Mouse (Mus musculus) gastrocnemius, postnatal 36 days (tissue): ENCODE measurements at regions not wholly inside any gene's neighbourhood (a gene's known extent, or its start where the extent isn't known, plus 50 kb on each side); places are given as distances from the start of the nearest gene placed in this dataset.

ENCODE experiments used
- DNase-seq, 2 experiments: peaks; one replicate each; pipeline ENCODE4 v3.0.0; 2022
- intact Hi-C: fragments of 180-260 bp; cut with DNase I; formaldehyde crosslinking; loops from one replicate; pipeline ENCODE4 v1.15.1; 2025
- microRNA-seq, 2 experiments: library from miRNA; unstranded; fragments of <30 nt; microRNA quantifications; one replicate each; pipeline ENCODE4 v1.2.0; 2021

DNA sequence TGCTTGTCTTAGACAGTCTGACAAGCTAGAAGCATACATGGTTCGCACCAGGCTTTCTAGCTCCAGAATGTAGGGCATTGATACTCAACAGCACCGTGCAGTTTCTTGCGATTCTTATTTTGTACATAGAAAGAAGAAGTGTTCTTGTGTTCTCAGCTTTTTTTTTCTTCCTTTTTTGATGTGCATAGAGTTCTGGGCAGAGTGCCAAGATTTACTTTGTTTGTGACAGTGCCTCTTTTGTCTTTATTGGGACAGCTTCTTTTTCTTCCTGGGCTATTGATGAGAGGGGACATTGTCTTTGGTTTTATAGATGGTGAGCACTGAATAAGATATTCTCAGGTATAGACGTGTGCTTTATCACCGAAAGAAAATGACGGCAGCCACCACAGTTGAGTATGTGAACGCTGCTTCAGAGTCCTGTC lies 945.0 kb downstream of the Stpg2 start:
- intact Hi-C loops = no loop called here
- no peak for DNase-seq

DNA sequence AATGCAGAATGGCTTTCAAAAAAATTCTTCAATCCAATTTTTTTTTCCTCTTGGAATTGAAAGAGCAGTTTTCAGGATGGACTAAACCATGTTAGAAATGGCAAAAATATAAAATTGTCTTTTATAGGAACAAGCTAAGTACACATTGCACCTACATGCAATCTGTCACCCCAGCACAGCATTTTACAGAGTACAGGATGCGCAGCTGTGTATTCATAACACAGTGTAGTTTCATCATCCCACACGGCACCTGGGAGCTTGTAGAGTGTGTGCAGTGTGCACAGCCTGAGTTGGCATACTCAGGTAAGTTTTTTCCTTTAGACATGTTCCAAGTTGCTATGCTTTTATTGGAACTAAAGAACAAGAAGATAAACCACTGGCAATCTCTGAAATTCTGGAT lies 974.0 kb downstream of the Stpg2 start:
- no peak for DNase-seq
- intact Hi-C loops = no loop called here

DNA sequence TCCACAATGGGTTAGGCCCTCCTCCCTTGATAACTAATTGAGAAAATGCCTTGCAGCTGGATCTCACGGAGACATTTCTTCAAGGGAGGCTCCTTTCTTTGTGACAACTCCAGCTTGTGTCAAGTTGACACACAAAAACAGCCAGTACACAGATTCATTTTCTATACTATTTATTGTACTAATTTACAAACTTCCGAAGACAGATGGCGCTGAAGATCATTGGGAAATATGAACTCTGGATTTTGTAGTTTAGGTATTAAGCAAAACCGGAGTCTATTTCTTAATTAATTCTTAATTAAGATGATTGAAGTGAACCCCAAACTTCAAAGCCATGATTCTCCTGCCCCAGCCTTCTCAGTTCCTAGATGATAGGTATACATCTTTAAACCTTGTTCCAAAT lies 977.2 kb downstream of the Stpg2 start:
- intact Hi-C loops = no loop called here

DNA sequence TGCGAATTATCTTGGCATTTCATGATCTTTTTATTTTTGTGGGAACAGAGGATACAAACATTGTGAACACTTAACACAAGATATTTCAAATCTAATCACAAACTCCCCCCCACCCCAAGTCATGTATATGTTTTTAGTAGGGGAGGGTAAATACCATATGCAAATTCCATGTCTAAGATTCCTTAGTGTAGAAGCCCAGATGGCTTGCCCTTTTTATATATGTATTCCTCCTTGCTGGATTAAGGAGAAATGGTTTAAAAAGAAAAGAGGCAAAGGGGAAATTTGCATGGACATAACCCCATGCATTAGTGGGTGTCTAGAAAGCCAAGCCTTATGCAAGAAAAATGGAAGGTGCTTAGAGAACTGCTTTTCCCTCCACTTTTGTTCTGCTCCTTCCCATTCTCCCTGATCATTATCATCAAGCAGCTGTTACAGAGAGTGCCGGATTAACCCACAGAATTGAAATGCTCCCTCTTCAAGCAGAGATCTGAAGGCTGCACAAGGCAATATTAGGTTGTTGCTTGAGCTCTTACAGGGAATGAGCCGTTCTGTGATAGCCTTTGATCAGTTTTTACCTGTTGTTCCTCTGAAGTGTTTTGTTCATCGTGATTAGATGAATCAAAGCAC lies 979.5 kb downstream of the Stpg2 start:
- intact Hi-C loops = no loop called here
- DNase-seq = no peak

More for the DNA sequence above, 977.2 kb downstream of the Stpg2 start:
- no peak for DNase-seq

DNA sequence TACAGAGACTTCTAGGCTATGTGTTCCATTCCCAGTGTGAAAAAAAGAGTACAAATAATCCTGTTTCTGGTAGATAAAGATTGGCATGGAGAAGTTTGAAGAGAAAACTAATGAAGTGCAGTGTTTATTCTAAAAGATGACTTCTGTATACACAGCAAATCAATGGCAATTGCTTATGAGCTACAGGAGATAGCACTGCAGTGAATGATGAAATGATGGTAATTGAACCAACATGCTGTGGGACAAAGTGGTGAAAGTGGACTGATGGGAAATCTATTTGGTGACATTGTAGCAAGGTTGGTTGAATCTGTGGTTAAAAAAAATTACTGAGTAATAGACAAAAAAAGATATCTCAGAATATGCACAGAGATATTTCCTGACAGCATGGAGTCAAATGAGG lies 1000.4 kb downstream of the Stpg2 start:
- intact Hi-C loops = no loop called here
- no peak for DNase-seq

DNA sequence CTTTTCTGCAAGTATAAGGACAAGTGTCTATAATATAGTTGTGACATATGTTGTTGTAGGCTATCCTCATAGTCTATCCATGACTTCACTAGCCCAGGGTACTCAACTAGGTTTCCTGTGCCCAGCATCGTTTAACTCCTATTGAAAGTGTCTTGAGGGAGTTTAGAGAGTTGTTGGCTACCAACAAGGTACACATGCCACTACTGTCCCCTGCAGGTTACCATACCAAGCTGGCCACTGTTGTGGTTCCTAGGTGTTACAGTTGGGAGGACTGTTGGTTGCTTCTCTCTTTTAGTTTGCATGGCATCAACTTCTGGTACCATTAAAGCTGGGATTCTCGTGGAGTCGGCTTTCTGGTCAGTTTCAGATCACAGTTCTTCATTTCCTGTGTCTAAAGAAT lies 990.7 kb downstream of the Pdha2 start:
- intact Hi-C loops = no loop called here
- DNase-seq = no peak

DNA sequence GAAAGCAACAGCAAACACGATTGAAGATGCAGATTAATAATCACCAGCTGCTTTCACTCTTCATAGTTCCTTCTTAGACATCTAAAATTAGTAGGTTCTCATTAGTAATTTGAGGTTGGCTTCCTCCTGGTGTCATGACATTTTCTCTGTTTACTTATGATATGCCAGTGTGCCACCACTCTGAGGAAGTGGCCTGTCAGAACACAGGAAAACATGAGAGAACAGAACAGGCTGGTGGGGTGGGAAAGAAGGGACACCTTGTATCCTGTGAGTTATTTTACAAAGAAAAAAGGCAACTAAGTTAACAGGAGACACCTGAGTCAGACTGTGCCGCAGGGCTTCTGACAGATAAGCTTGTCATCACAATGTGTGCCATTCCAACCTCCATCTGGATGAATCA lies 981.4 kb downstream of the Pdha2 start:
- no peak for DNase-seq
- intact Hi-C loops = no loop called here

DNA sequence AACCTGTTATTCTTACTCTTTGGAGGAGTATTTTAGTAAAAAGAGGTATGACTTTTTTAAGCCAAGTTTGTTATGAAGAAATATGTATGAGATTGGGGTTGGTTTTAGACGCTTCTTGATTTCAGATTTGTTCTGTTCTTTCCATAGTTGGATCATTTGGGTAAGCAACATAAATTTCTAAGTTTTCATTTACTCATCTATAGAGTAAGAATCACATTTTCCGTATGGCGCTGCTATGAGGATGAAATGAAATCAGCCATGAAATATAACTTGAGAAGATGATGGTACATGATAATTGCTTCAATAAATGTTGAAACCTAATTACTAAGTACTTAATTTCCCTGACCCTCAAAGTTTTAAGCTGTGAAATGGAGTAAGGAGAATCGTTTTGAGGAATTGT lies 979.0 kb downstream of the Pdha2 start:
- intact Hi-C loops = no loop called here
- no peak for DNase-seq

DNA sequence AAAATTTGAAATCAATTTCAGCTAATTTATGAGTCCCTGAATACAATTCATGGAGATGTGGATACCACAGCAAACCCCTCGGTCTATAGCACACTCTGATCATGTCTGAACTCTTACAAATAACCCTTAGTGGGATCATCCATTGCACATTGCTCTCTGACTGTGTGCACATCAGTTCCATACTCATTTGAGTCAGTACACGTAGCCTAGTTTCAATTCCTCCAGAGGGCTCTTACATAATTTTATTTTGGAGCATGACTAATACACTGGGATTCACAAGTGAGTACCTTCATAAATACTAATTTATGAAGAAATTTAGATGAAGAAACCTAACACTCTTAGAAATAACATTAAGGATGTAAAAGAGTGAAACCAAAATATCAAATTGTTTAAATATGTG lies 978.3 kb downstream of the Pdha2 start:
- DNase-seq = no peak
- intact Hi-C loops = no loop called here

DNA sequence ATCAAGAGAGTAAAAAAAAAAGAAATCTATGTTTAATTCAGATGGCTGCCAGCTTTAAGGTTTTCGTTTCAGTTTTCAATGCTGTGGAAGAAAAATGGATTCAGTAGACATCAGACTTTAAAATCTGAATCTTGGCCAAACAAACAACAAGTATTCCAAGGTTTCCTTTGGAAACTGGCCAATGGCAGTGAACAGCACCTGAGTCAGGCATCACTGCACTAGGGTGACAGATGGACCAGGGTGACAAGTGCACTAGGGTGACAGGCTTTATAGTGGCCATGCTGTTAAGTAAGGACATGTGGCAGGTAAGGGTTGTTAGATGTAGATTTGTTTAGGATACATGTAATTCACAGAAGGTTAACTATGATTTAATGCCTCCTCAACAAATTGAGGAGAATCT lies 972.9 kb downstream of the Pdha2 start:
- DNase-seq = no peak
- intact Hi-C loops = no loop called here

Small RNA genes in the stretch of these regions (microRNA-seq; reads per million reads assigned to microRNA genes)
- gene Mir7j = 33.4 to 35.1 reads per million in 2 experiments
